Mouse (Mus musculus): ENCODE measurements at regions not wholly inside any gene's neighbourhood (a gene's known extent, or its start where the extent isn't known, plus 50 kb on each side); places are given as distances from the start of the nearest gene placed in this dataset.

DNA sequence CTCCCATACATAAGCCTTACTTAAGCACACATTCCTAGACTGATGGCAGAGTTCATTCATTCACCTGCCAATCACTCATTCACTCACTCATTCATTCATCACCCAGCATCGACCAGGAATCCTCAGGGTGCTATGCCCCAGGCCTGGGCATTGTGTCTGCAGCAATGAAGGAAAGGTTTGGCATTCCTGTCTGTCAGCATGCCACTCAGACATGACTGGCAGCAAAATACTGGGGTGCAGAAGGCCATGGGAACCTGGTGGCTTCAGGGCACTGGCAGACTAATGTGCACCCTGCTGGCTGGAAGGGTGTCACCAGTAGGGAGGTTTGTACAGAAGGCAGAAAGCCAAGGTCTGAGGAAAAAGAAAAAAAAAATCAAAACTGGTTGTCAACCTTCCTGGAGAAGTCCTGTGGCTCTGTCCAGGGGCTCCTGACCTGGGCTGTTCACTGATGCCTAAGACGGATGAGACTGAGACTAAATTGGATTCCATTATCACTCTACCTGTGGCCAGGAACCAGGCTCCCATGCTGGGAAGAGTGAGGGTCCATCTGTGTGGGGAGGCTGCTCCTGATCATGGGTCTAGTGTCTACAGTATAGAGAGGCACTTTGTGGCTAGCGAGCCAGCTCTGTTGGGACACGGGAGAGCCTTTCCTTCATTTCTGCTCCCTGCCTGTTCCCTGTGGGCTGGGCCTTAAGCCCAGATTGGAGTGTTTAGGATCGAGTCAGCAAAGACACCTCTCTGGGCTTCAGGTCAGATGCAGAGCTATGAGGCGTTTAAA is 104.1 kb downstream of the Cstad start:
- no peak for DNase-seq (ENCODE audit: low spot score in 2 of 2)

- no peak for DNase-seq (ENCODE audit: low spot score in 2 of 2)
Measured at GRCm38 (mm10) chr2:30697851-30698250, 103.0 kb downstream of the Cstad start.

DNA sequence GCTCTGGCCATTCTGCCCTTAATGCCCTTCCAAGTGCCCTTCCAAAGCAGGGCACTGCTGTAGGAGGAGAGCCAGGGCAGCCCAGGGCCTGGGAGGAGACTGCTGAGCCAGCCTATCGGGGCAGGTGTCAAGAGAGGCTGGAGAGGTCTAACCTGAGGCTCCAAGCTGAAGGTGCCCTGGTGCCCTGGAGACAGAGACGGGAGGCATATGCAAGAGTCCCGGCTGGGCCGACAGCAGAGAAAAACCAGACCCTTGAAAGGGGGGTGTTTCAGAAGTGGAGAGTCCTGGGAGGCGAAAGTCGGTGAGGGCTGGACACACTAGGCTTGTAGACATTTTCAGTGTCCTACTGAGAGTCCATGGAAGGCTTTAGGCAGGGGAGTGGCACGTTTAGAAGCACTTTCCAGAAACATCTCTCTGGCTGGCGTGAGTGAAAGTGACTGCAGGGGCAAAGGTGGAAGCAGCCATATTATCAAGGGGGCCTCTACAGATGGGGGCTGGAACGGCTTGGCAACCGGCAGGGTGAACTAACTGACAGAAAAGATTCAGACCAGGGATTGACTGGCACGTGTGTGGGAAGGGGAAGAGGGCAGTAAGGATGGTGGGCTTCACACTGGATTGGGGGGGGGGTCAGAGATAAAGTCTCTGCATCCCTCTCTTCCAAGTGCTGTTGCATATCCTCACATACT is 101.1 kb downstream of the Cstad start:
- no peak for DNase-seq (ENCODE audit: low spot score in 2 of 2)

DNA sequence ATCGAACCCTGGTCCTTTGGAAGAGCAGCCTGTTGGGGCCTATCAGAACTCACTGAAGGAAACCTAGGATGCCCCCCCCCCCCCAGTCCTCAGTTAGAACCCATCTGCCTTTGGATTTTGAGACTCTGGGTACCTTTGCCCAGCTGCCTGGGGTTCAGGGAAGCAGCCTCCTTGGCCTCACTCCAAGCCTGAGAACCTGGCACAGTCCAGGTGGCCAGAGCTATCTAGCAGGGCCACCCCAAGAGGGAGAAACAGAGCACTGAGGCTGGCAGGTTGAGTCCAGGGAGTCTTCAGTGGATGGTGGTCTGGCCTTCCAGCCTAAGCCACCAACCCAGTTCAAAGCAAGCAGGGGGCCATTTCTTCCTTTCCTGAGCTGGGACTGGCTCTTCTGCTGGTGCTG is 100.2 kb downstream of the Cstad start:
- DNase-seq (ENCODE audit: low spot score in 2 of 2), result no peak

- peak in 1 of 2 experiments; percentile 43 for DNase-seq (ENCODE audit: low spot score in 2 of 2)
Measured at GRCm38 (mm10) chr2:30693206-30694035, 98.6 kb downstream of the Cstad start.

DNA sequence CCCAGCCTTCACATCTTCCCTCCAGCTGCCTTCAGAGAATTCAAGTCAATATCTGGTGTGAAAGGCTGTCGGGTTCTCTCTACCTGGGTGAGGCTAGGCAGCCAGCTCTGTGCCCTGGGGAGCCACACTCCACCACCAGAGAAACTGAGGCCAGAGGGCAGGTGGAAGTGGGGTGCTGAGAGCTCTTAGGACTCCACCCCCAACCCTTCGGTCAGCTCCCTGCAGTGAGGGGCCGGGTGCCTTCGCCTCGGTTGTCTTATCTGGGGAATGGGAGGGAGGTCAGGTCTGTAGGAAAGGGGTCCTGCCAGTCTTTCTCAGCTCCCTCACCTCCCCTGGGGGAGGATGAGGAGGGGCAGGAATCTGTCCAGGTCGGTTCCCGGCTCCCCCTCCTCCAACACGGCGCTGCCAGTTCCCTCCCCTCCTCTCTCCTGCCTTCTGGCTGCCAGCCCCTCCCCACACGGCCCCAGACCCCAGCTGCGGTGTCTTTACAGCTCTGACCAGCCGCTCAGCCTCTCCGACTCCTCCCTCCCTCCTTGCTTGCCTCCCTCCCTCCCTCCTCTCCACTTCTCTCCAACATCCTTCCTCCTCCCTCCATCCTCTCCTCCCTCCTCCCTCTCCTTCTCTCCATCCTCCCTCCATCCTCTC is 97.8 kb downstream of the Cstad start:
- DNase-seq (ENCODE audit: low spot score in 2 of 2), result no peak

DNA sequence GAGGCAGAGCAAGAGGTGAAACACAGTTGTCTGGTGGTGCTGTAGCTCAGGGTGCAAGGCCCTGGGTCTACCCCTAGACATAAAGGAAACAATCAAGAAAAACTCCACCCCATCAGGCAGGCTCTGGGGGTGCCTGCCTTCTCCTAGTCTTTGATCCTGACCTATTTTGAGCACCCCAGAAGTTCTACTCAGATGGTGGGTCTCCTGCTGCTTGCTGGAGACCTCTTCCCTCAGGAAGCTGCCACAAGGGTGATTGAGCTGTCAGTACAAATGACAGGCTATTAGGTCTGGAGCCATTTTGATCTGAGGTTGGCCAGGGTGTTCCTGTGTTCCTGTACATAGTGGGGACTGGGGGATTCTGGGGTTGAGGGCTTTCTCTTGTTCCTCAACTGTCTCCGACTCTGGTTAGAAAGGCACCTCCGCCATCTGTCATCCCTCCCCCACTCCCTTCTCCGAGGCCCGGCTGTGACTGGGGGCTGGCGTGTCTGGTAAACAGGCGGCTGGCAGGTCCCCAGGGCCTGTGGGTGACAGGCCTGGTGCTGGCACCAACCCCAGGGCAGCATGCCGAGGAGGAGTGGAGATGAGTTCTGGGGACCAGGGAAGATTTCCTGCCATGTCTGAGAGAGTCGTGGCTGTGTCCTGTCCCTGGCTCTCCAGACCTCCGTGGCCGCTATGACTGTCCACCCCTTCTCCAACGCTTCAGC is 97.2 kb downstream of the Cstad start:
- peak in 1 of 2 experiments; percentile 50 for DNase-seq (ENCODE audit: low spot score in 2 of 2)

DNA sequence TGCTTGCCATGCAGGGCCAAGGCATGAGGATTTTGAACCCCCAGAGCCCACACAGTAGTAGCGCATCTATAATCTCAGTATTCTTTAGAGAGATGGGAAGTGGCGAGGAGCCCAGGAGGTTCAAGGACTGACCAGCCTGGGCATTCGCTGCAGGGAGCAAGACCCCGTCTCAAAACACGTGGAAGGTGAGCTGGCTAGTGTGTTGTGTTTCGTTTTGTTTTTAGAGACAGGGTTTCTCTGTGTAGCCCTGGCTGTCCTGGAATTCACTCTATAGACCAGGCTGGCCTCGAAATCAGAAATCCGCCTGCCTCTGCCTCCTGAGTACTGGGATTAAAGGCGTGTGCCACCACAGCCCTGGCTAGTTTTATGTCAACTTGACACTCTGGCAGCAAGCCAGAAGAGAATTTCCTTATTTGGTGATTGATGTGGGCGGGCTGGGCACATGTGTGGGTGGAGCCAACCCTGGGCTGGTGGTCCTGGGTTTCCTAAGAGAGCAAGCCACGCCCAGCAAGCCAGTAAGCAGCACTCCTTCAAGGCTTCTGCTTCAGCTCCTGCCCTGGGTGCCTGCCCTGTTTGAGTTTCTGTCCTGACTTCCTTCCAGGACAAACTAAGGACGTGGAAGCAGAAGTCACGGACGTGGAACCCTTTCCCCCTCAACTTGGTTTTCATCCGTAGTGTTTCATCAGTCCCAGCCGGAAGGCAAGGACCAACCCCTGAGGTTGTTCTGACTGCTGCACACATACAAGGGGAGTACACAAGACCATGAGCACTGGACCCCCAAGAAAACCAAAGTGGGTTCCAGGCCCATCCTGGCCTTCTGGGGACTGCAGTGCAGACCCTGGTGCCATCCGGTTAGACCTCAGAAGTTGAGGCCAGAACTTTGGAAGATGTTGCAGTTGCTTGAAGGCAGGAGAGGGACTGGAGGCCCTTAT is 96.4 kb downstream of the Cstad start:
- peak in 1 of 2 experiments; percentile 42 for DNase-seq (ENCODE audit: low spot score in 2 of 2)

- DNase-seq (ENCODE audit: low spot score in 2 of 2), result peak in 1 of 2 experiments; percentile 42
Measured at GRCm38 (mm10) chr2:30690307-30690706, 95.5 kb downstream of the Cstad start.

GRCm38 (mm10) chr2:30688402-30688801 is 93.6 kb downstream of the Cstad start:
- no peak for DNase-seq (ENCODE audit: low spot score in 2 of 2)

GRCm38 (mm10) chr2:30687121-30687551 is 92.3 kb downstream of the Cstad start:
- DNase-seq (ENCODE audit: low spot score in 2 of 2), result no peak

GRCm38 (mm10) chr2:30686359-30686758 is 91.5 kb downstream of the Cstad start:
- DNase-seq (ENCODE audit: low spot score in 2 of 2), result no peak

DNA sequence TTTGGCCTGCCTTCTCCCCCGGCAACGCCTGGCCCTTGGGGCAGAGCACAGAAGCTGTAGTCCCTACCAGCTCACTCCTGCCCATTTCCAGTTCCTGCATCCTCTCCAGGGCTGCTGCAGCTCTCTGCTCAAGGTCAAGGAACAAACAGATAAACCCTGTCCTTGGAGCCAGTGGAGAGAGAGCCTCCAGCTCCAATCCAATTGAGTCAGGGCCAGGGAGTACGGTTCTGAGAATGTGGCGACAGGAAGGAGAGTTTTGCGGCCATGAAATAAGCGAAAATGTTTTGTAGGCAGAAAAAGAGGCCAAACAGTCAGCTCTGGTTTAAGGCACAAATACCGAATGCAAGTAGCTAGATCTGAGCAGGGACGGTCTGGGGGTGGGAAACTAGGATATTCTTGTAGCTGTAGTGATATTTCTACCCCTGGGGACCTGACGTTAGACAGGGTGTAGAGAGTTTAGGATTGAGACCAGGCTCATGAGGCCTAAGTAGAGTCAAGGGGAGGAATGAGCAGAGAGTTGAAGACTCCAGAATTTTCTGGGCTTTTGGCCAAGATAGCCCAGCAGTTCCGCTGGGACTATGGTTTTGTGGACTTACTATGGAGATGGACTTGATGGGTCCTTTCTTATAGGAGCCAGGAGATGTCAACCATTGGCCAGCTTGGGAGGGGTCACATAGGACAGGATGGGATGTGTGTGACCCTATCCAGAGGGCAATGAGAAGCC is 90.5 kb downstream of the Cstad start:
- DNase-seq (ENCODE audit: low spot score in 2 of 2), result no peak

DNA sequence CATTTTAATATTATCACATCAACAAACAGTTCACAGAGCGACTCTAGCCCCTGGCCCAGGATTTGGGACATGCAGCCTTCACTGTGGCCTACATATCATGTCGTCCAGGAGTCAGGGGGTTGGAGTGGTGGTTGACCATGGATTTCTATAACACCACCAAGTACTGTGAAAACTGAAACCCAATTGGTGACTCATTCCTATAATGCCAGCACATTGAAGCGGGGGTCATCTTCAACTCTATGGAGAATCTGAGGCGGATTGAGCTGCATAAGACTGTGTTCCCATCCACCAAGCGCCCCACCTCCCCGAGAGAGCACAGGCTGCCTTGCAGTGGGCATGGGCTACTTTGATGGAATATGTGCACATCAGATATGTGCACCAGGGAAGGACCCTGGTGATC is 89.6 kb downstream of the Cstad start:
- DNase-seq (ENCODE audit: low spot score in 2 of 2), result no peak

DNA sequence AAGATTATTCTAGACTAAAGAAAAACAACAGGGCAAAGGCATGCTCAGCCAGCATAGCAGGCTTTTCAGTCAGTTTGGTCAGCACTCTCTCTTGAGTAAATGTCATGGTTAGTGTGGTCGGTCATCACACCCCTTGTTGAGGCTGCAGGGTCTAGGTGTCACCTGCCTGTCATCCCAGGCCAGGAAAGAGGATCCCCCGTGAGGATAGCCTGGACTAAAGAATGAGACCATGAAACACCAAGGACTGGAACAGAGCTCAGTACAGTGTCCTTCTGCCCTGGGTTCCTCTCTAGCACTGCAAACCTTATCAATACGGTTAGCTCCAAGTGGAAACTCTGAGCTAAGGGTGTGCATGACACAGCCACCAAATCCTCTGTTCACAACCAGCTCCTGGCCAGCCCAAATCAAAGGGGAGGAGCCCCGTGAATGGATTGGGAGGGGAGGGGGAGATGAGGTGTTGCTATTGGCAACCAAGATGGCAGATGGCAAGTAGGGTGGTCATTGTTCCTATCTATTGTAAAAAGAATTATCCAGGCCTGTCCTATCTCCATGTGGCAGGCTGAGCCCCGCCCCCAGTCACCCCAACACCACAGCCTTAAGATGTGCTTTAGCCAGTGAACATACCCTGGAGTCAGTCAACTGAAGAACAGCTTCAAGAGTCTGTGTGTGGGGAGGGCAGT is 87.4 kb downstream of the Cstad start:
- DNase-seq (ENCODE audit: low spot score in 2 of 2), result no peak

- DNase-seq (ENCODE audit: low spot score in 2 of 2), result no peak
Measured at GRCm38 (mm10) chr2:30681642-30682041, 86.8 kb downstream of the Cstad start.

DNA sequence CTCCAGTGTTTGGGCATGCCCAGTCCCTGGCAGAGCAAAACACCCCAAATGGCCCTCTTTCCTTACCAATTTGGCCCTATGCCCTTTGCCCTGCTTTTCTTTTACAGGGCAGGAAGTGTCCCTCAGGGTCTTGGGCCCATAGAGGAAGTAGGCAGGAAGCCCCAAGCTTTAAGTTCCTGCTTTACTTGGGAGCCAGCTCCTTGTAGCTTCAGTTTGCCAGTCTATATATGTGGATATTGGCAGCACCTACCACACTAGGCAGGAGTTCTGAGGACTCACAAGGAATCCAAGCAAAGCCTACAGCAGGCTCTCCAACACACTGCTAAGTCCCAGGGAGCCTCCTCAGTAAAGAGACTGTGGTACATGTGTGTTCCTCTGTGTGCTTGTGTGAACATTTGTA is 84.2 kb downstream of the Cstad start:
- DNase-seq (ENCODE audit: low spot score in 2 of 2), result no peak

GRCm38 (mm10) chr2:30677498-30677897 is 82.7 kb downstream of the Cstad start:
- no peak for DNase-seq (ENCODE audit: low spot score in 2 of 2)
